Mouse (Mus musculus) kidney, postnatal 36 days (tissue): ENCODE measurements around the gene Pcif1.

Experiments used
- DNase-seq, 2 experiments: peaks; one replicate each; pipeline ENCODE4 v3.0.0; 2021 to 2022; ENCODE audit warnings: mixed read lengths in 2 of 2

Pcif1 gene

GRCm38 (mm10) chr2:164924100-164924857 is 45.2 kb downstream of the Pcif1 start:
- peak; percentile 91 for DNase-seq

GRCm38 (mm10) chr2:164930706-164931581 is 51.8 kb downstream of the Pcif1 start:
- DNase-seq: no peak

- no peak for DNase-seq
These were observed 54.4 kb downstream of the Pcif1 start for GRCm38 (mm10) chr2:164933534-164933933.

- no peak for DNase-seq
These were observed 56.9 kb downstream of the Pcif1 start for GRCm38 (mm10) chr2:164935991-164936390.

GRCm38 (mm10) chr2:164938146-164939091 is 59.3 kb downstream of the Pcif1 start:
- peak; percentile 63 to 65 for DNase-seq

GRCm38 (mm10) chr2:164939106-164939505 is 60.0 kb downstream of the Pcif1 start:
- no peak for DNase-seq

GRCm38 (mm10) chr2:164940140-164940830 is 61.2 kb downstream of the Pcif1 start, which contains the start of gene Mmp9:
Gene Mmp9 (plus strand): TSS chr2:164940780.
- no peak for DNase-seq

GRCm38 (mm10) chr2:164942692-164943290 is 63.7 kb downstream of the Pcif1 start:
- no peak for DNase-seq
